ENCODE assay signal across 9 mouse cellular contexts in the genomic region with DNA sequence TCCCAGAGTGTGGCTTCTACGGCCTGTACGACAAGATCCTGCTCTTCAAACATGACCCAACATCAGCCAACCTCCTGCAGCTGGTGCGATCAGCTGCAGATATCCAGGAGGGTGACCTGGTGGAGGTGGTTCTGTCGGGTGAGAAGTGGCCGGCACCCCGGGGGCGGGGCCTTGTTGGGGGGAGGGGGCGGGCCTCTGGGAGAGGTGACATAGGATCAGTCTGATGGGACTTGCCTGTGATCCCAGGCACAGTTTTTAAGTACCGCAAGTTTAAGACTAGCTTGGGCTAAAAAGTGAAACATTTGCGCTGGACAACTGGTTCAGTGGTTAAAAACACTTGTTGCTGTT. TPM values are rescaled to one million over a fixed set of nuclear protein-coding genes. Genes with fewer than 3 reads are reported as not detected.
DNase-seq lines count a peak whose midpoint lies in the region; ATAC-seq lines count a peak whose summit lies in the region.
"Had no signal": no experiment of that assay in that cellular context is flagged by ENCODE, and none has a peak within 500 bp of the region (broad histone marks: within the 10 kb centered on the region; RNA-seq: fewer than 3 reads in every experiment).

No protein-coding gene starts in this region.

- peak overlapping the region; percentile 59 for H3K4me3 ChIP-seq in kidney, embryonic 14.5 days (ENCODE audit: low read length)
- no peak overlapping the region for H3K4me3 ChIP-seq in forebrain, embryonic 16.5 days (replicated peaks; ENCODE audit: low read length)
- peak overlapping the region; percentile 78 for H3K4me3 ChIP-seq in liver, embryonic 16.5 days (ENCODE audit: low read depth, low read length)

- H3K9ac ChIP-seq in kidney, embryonic 14.5 days (ENCODE audit: low read depth, low read length) = peak overlapping the region; percentile 50
- no peak overlapping the region for H3K9ac ChIP-seq in forebrain, embryonic 16.5 days (replicated peaks; ENCODE audit: low read depth, low read length)
- peak overlapping the region; percentile 65 for H3K9ac ChIP-seq in liver, embryonic 16.5 days (ENCODE audit: low read depth, low read length)

- H3K4me2 ChIP-seq in kidney, embryonic 14.5 days (replicated peaks; ENCODE audit: low read depth, low read length) = peak overlapping the region; percentile 84
- 0 out of 2 replicates have a peak overlapping the region, but pooled peaks have one; percentile 22 for H3K4me2 ChIP-seq in forebrain, embryonic 16.5 days (ENCODE audit: low read length)
- H3K4me2 ChIP-seq in liver, embryonic 16.5 days (ENCODE audit: low read depth, low read length) = peak overlapping the region; percentile 98

- DNase-seq in kidney, adult 11 months = no peak
- DNase-seq in R1 (ENCODE audit: low read depth, low spot score) = peak; percentile 37
- no peak for DNase-seq in adrenal gland, adult (ENCODE audit: inconsistent age in 2 of 2, low spot score in 1 of 2)
- no peak for DNase-seq in gastrocnemius, postnatal 36 days
- DNase-seq in T-cell, adult 2 months (ENCODE audit: low spot score) = no peak

- peaks cover 26% of the 10 kb centered on the region for H3K36me3 ChIP-seq in kidney, embryonic 14.5 days (ENCODE audit: control insufficient read depth, insufficient read depth, low read length)
- peaks cover 5% of the 10 kb centered on the region; the same call in 1 of the 2 replicates for H3K36me3 ChIP-seq in forebrain, embryonic 16.5 days (ENCODE audit: control insufficient read depth, insufficient read depth)
- H3K36me3 ChIP-seq in liver, embryonic 16.5 days (ENCODE audit: control insufficient read depth, insufficient read depth) = no peaks in the 10 kb centered on the region; the same call in 1 of the 2 replicates

- WGBS in kidney, embryonic 14.5 days = 28% methylated on average over 10 of the region's 10 CpGs
- 36% methylated on average over 10 of the region's 10 CpGs for WGBS in forebrain, embryonic 16.5 days
- WGBS in liver, embryonic 16.5 days (ENCODE audit: insufficient replicate concordance) = 28% methylated on average over 10 of the region's 10 CpGs

- ATAC-seq in kidney, embryonic 14.5 days (ENCODE audit: low FRiP score, low TSS enrichment) = no peak
- no peak for ATAC-seq in forebrain, embryonic 16.5 days
- no peak for ATAC-seq in liver, embryonic 16.5 days (ENCODE audit: low read depth)

- H3K4me1 ChIP-seq in kidney, embryonic 14.5 days (ENCODE audit: control insufficient read depth, insufficient read depth, low read length) = peaks cover 12% of the 10 kb centered on the region
- peaks cover 27% of the 10 kb centered on the region for H3K4me1 ChIP-seq in forebrain, embryonic 16.5 days (replicated peaks; ENCODE audit: control insufficient read depth, insufficient read depth, low read length)
- peaks cover 33% of the 10 kb centered on the region for H3K4me1 ChIP-seq in liver, embryonic 16.5 days (ENCODE audit: control insufficient read depth, low read depth, low read length)

- H3K9me3 ChIP-seq in kidney, embryonic 14.5 days (ENCODE audit: control insufficient read depth, low read length) = no peaks in the 10 kb centered on the region
- no peaks in the 10 kb centered on the region for H3K9me3 ChIP-seq in forebrain, embryonic 16.5 days (ENCODE audit: control insufficient read depth, low read length)
- H3K9me3 ChIP-seq in liver, embryonic 16.5 days (replicated peaks; ENCODE audit: control insufficient read depth, low read length) = no peaks in the 10 kb centered on the region

- intact Hi-C loops in gastrocnemius, postnatal 36 days (cut with DNase I) = no loop called here

- no peaks in the 10 kb centered on the region for H3K27me3 ChIP-seq in kidney, embryonic 14.5 days (ENCODE audit: control insufficient read depth, insufficient read depth, low read length)
- no peaks in the 10 kb centered on the region for H3K27me3 ChIP-seq in forebrain, embryonic 16.5 days (replicated peaks; ENCODE audit: control insufficient read depth, insufficient read depth, low read length)
- H3K27me3 ChIP-seq in liver, embryonic 16.5 days (ENCODE audit: control insufficient read depth, insufficient read depth, low read depth, low read length) = no peaks in the 10 kb centered on the region

- peak overlapping the region; percentile 80 for H3K27ac ChIP-seq in kidney, embryonic 14.5 days (ENCODE audit: low read depth, low read length)
- no peak overlapping the region for H3K27ac ChIP-seq in forebrain, embryonic 16.5 days (ENCODE audit: low read length)
- peak overlapping the region; percentile 26; the same call in 1 of the 2 replicates for H3K27ac ChIP-seq in liver, embryonic 16.5 days (ENCODE audit: low read length)

RNA-seq across cellular contexts. Expression of a gene that starts 3.1 kb away (rescaled TPM):
- 10.9 and 15.7 TPM in 2 replicates for polyA plus RNA-seq in kidney, embryonic 14.5 days (2014; fragmentation: Nextera tagmentation; extraction: Ambion mirVana)
- 6.6 TPM in 2 replicates for polyA plus RNA-seq in forebrain, embryonic 16.5 days (2015; fragmentation: Nextera tagmentation; extraction: Ambion mirVana)
- 2.8 and 3.6 TPM in 2 replicates for polyA plus RNA-seq in liver, embryonic 16.5 days (2015; fragmentation: Nextera tagmentation; extraction: Ambion mirVana)
- 1 to 10 TPM; 5.1 to 6.5 TPM for total RNA-seq in gastrocnemius, postnatal 36 days (2021)

RNA-seq across cellular contexts. Expression of a gene that starts 29.3 kb away (rescaled TPM):
- polyA plus RNA-seq in kidney, embryonic 14.5 days (2014; fragmentation: Nextera tagmentation; extraction: Ambion mirVana) = 23.6 and 31.1 TPM in 2 replicates
- 23.1 and 29.0 TPM in 2 replicates for polyA plus RNA-seq in forebrain, embryonic 16.5 days (2015; fragmentation: Nextera tagmentation; extraction: Ambion mirVana)
- 7.8 and 8.9 TPM in 2 replicates for polyA plus RNA-seq in liver, embryonic 16.5 days (2015; fragmentation: Nextera tagmentation; extraction: Ambion mirVana)
- 10 to 100 TPM; 45.3 to 50.1 TPM for total RNA-seq in gastrocnemius, postnatal 36 days (2021)

RNA-seq across cellular contexts. Expression of a gene that starts 29.3 kb away (rescaled TPM):
- polyA plus RNA-seq in kidney, embryonic 14.5 days (2014; fragmentation: Nextera tagmentation; extraction: Ambion mirVana) = 5.1 and 6.4 TPM in 2 replicates
- polyA plus RNA-seq in forebrain, embryonic 16.5 days (2015; fragmentation: Nextera tagmentation; extraction: Ambion mirVana) = 2.1 and 2.6 TPM in 2 replicates
- 0.05 and 0.12 TPM in 2 replicates for polyA plus RNA-seq in liver, embryonic 16.5 days (2015; fragmentation: Nextera tagmentation; extraction: Ambion mirVana)
- total RNA-seq in gastrocnemius, postnatal 36 days (2021) = 1 to 10 TPM; 2.0 TPM

RNA-seq across cellular contexts. Expression of a gene that starts 30.1 kb away (rescaled TPM):
- 75.5 and 111 TPM in 2 replicates for polyA plus RNA-seq in kidney, embryonic 14.5 days (2014; fragmentation: Nextera tagmentation; extraction: Ambion mirVana)
- polyA plus RNA-seq in forebrain, embryonic 16.5 days (2015; fragmentation: Nextera tagmentation; extraction: Ambion mirVana) = 189 and 204 TPM in 2 replicates
- 27.4 and 29.8 TPM in 2 replicates for polyA plus RNA-seq in liver, embryonic 16.5 days (2015; fragmentation: Nextera tagmentation; extraction: Ambion mirVana)
- 10 to 100 TPM; 13.9 to 14.7 TPM for total RNA-seq in gastrocnemius, postnatal 36 days (2021)

RNA-seq across cellular contexts. Expression of a gene that starts 45.8 kb away (rescaled TPM):
- 7.5 TPM in 2 replicates for polyA plus RNA-seq in kidney, embryonic 14.5 days (2014; fragmentation: Nextera tagmentation; extraction: Ambion mirVana)
- polyA plus RNA-seq in forebrain, embryonic 16.5 days (2015; fragmentation: Nextera tagmentation; extraction: Ambion mirVana) = 1.9 and 4.5 TPM in 2 replicates
- polyA plus RNA-seq in liver, embryonic 16.5 days (2015; fragmentation: Nextera tagmentation; extraction: Ambion mirVana) = 0.17 TPM in 1 of 2 replicates, not detected in the other
- total RNA-seq in gastrocnemius, postnatal 36 days (2021) = under 1 TPM in 1 of 2 experiments, not detected in 1; 0.54 TPM
- total RNA-seq: common myeloid progenitor, adult 5-6 weeks had no signal

Comparison
In these comparisons a context has a peak if more than half of its experiments do, and no peak if none do; other contexts are left out.
1. H3K4me2 ChIP-seq: peak in every context shown above with its lines; median percentile 98 in liver, embryonic 16.5 days; 84 in kidney, embryonic 14.5 days; 22 in forebrain, embryonic 16.5 days.